Mouse (Mus musculus): Measurements from ENCODE around the gene Zfp366.
"Not testable (repeated sequence)": the region's sequence is repeated elsewhere in the genome, so short reads cannot be mapped to it uniquely, and the experiment has no call there.

The Zfp366 gene

DNA sequence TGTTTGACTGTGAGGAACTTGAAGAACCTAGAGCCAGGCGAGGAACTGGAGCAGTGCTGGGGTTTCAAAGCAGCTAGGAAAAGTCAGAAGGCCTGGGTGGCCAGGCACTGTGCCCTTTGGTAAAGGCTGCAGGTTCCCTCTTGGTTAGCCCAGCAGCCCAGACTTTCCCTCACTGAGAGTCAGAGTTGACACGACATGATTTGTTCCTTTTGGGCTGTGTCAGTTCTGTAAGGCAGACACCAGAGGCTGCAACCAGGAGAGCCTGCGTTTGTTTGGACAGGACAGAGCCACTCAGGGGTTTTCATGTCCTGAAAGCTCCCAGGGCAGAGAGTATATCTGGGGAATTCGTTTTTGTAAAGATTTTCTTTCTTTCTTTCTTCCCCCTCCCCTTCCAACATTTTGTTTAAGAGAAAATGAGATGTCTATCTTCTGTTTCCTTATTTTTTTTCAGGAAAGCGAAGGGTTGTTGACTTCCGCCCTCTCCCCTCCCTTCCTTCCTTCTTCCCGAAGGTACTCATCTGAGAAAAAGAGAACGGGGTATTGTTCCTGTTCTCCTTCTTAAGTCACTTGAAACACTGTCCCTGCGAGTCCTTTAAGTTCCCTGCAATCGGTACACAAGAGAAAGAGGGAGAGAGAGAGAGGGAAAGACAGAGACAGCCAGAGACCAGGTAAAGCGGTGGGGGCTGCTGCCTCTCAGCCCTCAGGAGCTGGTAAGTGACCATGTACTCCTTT is at the start of gene Zfp366:
TSS of gene Zfp366 (plus strand) at position 669 of the 732 bp plus-strand sequence.
- DNase-seq: no peak

DNA sequence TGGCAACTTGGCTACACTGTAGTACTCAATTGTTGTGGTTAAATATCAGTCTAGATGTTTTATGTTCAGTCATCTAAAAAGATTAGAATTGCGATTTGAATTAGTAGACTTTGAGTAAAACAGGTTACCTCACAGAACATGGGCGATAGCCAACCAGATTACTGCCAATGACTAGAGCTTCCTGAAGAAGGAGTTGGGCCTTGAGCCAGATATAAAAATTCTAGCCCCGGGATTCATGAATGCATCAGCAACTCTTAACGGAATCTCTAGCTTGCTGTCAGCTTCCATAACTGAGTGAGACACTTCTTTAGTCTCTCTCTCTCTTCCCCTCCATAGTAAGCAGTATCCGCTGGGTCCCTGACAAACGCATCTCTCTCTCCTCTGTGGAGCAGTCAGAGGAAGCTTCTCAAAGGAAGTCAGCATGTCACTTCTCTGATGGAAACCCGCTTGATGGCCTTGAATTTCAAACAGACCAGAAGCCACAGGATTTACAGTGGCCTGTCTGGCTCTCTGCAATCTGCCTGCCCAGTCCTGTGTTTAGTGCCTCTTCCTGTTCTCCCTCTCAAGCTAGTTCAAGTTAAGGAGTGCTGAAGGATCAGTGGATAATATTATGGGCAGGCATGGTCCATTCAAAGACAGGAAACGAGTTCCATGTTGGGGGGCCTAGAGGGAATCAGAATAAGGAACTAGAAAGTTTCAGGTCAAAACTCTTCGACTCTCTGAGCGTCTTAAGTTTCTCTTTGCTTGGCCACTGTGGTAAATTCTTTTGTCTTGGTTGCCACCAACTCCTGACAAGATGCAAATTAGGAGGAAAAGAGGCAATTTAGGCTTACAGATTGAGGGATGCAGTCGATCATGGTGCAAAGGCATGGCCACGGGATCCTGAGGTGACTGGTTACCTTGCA is 46.0 kb upstream of the Zfp366 start:
- DNase-seq: no peak

DNA sequence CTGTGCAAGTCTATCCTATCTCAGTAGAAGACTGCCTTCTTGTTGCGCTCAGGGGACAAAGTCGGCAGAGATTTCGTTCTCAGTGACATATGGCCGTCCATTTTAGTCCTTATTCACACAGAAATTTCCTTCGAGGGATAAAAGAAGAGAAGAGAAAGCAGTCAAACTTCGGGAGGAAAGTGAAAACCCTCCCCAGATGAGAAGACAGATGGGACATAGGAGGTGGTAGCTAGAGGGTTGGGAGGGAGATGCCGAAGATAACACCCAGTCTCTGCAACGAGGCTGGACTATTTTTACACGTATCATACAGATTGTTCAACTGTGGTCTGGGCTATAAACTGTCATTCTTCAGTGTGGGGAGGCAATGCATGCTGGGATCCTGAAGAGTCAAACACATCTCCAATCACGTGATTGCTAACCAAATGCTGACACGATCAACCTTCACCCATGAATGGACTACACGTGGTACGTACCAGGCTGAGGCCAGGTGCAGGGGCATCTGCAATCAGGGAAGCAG is 38.2 kb upstream of the Zfp366 start:
- DNase-seq: no peak

DNA sequence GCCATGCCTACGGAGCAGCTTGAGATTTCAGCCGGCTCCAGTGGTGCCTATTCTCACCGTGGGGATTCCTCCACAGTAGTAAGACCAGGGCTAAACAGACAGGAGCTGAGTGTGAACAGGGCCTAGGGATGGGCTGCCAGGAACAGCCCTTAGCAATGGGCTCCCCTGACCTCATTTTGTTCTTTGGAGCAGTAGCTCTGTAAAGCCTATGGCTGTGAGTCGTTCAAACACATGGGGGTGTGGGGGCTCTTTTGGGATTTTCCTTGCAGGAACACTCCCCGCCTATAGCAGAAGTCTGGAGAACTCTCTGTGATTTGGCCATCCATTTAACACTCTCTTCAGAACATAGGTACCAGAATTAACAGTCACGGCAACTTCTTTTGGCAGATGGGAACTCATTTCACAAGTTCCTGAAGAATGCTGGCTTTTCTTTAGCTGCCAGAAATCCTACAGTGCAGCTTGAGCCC is 36.9 kb upstream of the Zfp366 start:
- no peak for DNase-seq

DNA sequence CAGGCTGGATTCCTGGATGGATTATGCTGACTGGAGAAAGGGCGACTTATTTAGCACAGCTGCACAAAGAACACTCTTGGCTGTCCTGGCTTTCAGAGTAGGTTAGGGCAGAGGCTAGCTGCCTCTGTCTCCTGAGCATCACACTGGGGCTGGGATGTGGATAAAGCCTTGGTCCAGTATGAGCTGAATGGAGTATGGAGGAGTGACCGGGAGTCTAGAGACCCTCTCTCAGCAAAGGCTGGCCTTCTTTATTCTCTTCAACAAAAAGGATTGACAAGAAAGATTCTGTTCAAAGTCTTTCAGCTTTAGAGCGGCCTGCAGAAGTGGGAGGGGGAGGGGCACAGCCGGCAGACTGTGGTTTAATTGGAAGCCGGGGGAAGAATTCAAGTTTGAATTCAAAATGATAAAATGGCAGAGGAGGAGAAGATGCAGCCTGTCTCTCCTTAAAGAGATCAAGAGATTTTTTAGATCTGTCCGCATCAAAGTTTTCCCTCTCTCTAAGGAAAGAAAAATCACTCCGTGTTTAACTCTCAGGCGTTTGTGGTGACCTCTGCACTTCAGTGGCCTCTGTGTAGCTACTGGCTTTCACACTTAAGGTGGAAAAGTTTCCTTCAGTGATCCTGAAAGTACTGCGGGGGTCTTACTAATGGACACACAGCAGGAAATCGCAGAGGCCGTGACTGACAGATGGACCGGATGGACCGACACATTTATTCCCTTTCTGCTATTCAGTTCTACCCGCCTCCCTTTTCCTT is 34.9 kb upstream of the Zfp366 start:
- no peak for DNase-seq

DNA sequence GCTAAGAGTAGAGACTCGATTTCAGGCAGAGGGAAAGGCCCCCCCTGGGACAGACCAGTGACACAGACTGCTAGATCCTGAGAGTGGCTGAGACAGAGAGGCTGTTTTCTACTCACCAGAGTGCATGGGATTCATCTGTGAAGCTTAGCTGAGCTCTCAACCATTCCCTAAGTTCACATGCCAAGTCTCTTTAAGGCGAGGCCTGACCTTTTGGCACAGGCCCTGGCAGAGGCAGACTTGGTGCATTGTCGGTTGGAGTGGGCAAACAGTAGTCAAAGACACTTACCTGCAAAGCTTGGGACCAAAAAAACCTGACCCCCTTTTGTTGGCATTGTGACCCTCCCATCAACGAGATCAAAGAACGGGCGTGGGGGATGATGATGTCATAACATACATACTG is 34.0 kb upstream of the Zfp366 start:
- no peak for DNase-seq

DNA sequence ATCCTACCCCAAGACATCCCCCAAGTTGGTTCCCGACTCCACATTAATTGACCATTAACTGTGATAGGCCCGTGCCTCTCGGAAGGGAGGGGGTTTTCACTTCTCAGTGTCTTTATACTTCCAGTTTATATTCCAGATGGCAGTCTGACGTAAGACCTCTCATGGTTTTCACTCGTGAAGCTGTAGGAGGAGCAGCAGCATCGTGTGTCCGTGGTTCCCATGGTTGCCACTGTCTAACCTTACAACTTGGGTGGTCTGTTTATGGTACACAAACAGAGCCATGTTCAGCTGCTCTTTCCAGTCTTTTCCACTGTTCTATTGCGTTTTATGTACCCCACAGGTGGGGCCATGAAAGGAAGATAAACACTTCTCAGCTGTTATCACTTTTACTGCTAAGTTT is 33.5 kb upstream of the Zfp366 start:
- no peak for DNase-seq

DNA sequence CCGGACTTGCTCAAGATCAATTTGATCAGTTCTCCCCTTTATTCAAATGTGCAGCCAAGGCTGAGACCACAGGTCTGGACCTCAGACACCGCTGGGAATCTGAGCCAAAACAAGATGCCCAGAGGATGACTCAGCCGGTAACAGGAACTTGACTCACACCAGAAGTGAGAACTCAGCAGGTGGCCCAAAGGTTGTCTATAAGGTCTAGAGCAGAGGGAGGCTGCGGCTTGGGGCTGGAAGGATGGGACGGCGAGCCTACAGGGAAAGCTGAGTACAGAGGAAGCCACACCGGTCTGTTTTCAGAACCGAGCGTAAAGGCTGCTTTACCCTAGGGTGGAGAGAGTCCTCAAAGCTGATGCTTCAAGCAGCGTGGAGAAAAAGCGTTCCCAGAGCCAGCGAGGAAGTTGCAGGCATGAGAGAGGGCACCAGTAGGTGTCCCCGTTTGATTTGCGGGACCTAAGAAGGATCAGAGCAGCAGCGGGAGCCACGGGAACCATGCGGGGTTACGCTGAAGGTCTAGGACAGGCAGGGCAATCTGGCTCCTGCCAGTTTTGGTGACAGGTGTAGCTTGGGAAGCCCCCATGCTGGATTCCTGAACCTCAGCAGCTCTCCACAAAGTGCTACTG is 32.2 kb upstream of the Zfp366 start:
- no peak for DNase-seq

DNA sequence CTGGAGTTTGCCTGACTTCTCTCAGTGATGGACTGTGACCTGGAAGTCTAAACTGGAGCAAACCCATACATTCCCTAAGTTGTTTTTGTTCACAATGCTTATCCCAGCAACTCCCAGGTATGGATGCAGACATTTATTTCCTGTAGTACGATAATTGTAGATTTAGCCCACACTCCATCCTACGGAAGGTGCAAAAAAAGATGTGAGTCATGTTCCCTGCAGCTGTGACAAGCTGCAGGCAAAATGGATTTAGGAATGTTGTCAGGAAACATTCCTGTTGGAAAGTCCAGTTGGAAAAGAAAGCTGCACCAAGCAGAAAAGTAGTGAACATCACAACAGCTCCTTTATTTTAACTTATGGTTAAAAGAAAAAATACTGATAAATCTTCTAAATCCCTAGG is 26.9 kb upstream of the Zfp366 start:
- no peak for DNase-seq

DNA sequence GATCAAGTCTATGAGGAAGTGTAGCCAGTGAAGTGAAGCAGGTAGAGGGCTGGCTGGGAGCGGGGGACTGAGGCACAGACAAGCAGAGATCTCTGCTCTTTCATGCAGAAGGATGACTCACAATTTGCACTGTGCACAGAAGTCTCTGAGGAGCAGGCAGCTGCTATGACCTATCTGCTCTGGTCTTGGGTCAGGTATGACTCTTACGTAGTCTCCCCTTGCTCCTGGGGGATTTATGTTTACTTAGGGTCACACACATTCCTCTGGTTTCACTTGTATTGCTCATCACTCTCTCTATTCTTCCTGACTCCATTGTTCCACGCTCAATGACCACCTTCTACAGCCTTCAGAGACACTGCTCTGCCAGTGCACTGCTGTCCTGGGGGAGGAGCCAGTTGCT is 25.9 kb upstream of the Zfp366 start:
- no peak for DNase-seq

DNA sequence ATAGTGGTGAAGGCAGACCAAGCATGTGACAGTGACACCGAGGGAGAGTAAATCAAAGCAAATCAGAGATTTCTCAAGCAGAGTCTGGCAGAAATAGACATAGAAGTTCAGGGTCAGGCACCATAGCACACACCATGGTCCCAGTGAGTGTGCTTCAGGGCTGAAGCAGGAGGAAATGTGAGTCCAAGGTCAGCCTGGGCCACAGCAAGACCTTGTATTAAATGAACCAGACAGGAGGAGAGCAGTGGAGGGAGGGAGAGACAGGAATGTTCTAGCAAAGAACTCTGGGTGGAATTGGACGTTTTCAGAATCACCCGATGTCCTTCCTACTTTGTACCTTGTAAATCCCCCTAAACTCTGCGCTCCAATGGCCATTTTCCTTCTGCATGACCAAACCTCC is 21.6 kb upstream of the Zfp366 start:
- no peak for DNase-seq

DNA sequence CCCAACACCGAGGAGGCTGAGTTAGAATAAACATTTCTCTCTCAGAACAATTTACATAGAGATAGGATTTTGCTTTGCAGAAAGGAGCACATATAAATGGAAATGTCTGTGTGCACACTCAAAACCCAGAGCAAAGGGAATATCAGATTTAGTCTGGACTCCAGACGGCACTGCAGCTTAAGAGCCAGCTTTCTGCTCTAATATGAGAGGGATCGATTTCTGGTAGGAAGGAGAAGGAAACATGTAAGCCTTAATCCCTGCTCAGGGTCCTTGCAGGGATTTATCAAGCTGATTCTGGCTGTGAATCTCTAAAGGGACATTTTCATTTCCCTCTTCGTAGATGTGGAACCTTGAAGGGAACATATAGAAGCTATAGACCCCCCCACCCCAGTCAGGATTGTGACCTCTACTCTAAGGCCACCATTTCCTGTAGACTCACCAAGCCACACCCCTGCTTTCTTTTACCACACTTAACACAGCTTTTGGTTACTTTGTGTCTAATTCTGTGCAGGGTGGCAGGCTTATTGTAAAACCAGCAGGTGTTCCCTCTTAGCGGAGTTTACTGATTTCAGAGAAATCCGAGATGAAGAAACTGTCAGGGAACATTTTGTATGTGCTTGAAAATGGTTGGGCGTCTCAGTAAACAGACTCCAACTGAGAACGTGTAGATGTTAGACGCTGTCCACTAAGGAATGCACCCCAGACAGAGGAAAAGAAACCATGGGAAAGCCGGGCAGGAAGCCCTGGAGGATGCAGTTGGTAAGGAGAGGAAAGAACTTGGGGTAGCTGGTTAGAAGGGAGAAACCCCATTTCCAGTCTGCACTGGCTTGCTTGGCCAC is 20.9 kb upstream of the Zfp366 start:
- no peak for DNase-seq

DNA sequence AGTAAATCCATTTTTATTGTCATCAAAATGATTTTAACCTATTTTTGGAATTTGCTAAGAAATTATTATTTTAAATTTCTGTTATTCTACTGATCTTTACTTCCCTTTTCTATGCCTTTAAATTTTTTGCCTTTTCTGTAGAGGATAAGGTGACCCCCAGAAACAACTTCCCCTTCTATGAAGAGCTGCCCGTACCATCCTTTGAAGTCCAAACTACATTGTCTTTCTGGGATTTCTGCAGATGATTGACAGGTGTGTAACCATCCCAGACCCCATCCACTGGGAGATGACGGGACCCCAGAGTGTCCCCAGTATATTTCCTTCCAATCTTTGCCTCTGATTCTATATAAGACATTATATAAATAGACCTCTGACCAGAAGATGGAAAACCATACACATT is 20.3 kb upstream of the Zfp366 start:
- no peak for DNase-seq

DNA sequence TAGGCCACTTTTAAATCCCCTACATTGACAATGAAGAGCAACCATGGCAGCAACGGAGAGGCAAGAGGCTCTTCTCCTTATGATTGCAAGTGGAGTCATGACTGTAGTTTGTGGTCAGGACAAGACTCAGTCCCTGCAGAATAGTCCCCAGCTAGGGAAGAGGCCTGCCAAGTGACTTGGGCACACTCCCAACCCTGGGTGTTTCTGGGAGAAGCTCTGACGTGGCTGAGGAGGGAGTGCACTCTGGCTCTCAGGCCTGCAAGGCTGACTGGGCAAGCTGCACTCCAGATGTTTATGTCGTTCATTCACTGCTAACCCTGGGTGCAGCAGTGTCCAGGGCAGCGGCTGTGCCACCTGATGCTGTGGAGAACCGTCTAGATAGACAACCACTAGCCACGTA is 15.2 kb upstream of the Zfp366 start:
- no peak for DNase-seq

DNA sequence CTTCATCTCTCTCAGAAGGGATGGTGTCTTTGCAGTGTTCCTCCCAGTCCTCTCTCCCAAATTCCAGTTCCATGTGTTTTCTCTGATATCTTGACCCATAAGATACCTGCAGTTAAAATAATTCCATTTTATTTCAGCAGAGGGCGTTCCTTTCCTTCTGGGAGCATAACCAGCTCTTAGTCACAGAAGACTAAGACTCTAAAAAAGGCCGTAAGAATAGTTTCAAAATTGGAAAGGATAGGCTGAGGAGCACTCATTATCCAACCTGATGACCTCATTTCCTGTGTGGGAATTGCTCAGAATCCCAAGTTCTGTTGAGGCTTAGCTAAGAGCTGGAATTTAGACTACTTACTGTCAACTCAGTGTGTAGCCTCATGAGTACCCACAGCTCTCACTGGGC is 14.3 kb upstream of the Zfp366 start:
- DNase-seq: no peak

DNA sequence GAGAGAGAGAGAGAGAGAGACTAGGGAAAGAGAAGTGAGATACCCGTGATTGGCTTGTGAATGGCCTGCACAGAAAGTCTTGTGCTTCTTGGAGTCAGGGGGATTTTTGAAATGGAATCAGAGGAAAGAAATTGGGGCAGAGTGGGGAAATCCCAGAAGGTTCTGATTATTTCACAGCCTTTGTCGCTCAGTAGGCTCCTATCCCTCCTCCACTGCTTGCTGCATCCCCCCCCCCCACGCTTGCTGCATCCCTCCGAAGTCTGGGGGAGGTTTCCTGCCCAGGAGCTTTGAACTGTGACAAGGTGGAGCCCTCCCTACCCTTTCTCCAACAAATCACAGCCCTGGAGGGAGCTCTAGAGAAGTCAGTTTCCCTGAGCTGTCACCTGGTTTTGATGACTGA is 10.8 kb upstream of the Zfp366 start:
- DNase-seq: no peak

DNA sequence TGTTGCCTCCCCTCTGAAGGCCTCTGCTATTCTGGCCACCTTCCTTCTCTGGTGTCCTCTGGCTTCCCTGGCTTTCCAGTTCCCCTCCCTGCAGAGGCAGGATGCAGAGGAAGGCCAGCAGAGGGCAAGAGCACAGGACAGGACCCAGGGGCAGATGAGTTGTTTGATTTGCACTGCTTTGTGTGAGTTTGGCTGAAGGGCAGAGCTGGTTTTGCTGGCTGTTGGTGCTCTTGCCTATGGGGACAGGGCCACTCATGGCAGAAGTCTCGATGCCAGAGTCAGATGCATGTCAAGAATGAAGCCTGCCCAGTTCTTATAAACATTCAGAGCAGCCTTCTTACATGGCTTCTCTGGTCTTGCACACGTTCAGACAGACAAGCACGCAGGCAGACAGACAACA is 1.8 kb upstream of the Zfp366 start:
- not testable (repeated sequence) for DNase-seq

DNA sequence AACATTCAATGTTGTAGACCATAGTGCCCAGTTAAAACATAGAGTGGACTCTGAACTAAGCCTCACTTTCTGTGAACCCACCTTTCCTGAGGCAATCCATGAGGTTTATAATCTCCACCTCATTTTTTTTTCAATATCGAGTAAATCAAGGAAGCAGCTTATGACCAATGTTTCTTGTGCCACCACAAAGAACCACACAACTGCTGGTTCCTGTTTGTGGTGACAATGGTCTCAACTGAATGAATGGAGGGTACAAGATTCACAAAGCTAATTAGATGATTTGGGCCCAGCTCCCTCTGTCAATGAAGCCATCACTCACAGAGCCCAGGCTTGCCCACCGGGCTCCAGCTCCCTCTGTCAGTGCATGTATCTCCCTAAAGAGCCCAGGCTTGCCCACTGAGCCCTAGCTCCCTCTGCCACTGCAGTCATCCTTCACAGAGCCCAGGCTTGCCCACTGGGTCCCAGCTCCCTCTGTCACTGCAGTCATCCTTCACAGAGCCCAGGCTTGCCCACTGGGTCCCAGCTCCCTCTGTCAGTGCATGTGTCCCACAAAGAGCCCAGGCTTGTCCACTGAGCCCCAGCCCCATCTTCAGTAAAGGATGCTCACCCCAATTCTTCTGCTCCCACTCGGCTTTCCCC is 1.2 kb upstream of the Zfp366 start:
- no peak for DNase-seq

DNA sequence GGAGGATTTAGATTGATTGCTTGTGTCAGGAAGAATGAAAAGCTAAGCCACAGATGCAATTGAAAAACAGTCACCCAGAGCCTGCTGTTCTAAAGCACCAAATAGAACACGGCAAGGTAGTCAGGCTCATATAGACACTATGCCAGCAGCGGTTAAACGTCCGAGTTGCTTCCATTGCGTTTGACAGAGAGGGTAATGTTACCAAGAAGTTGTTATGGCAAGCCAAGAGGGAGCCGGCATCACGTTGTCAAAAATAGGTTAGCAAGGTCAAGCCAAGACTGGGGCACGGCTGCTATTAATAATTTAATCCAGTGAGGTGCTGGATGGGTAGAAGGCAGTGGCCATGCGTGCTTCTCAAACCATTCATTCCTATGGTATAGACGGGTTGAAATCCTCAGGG is 950 bp downstream of the Zfp366 start:
- no peak for DNase-seq

DNA sequence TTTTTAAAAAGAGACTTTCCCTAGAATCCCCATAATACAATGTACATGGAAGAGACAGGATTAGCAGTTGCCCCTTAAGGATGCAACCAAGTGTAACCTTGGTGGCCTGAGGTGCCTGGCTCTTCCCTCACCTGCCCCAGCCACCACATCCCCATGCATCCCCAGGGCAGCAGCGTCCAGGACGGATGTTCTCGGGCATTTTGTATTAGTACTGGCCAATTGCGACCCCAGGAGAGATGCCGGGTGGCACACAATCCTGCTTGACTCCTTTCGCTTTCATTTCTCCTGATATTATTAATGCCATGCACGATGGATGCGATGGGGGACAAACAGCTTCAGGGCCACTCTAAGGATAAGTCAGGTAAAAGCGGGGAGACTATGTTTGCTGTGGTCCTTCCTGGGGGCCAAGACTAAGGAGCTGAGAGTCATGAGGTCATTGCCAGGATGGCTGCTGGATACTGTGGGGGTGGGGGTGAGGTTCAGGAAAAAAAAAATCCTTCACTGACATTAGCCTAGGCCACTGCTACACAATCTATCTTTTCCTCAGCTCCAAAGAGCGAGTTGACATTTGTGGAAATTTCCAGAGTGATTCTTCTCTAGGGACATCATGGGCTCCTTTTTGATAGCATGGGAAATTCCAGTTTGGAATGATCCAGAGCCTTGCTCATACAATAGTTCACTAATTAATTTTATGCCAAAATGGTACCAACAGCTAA is 1.7 kb downstream of the Zfp366 start:
- DNase-seq: no peak

DNA sequence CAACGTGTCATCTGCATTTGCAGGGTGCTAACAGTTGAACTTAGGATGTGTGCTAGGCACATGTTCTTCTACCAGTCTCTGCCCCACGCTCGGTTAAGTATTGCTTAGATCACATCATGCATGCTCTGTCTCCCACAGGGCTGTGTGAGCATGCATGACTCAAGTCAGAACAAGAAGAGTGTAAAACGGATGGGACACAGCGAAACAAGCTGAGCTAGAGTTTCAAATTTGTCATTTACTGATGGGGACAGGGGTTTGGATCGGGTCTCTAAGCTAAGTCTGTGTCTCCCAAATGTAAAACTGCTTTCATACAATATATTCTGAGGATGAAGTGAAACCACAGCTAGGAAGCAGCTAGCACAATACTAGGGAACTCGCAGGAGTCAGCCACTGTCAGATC is 2.2 kb downstream of the Zfp366 start:
- DNase-seq: no peak
